Mouse (Mus musculus): ENCODE results near the gene Pnpo. TPM values are rescaled to one million over a fixed set of nuclear protein-coding genes. Genes with fewer than 3 reads are reported as not detected.

Gene Pnpo
- total and polyA plus RNA-seq, 2 experiments from 2014 or later, result 37.2 to 38.3 TPM

GRCm38 (mm10) chr11:96977606-96978400, 34.0 kb upstream of the Pnpo start:
- WGBS, result under 1% methylated on average over 45 of the region's 45 CpGs
- ATAC-seq, result peak; percentile 98
- H3K4me2 ChIP-seq (ENCODE audit: low read depth, low read length), result peak overlapping the region; percentile 87
- H3K4me1 ChIP-seq (ENCODE audit: insufficient read depth, low read length), result peaks cover 9% of the 10 kb centered on the region
- H3K27ac ChIP-seq, result peak overlapping the region; percentile 98
- no peaks in the 10 kb centered on the region for H3K36me3 ChIP-seq (ENCODE audit: insufficient read depth, low read length)
- no peaks in the 10 kb centered on the region for H3K9me3 ChIP-seq (ENCODE audit: low read length)
- peak overlapping the region; percentile 87 for H3K9ac ChIP-seq (replicated peaks; ENCODE audit: low read length)
- H3K4me3 ChIP-seq (ENCODE audit: low read length), result peak overlapping the region; percentile 64
- TF ChIP-seq CTCF (IDR thresholded peaks at IDR 0.05; ENCODE audit: low read depth), result peak; percentile 4; the same call in 1 of the 2 replicates
- DNase-seq (ENCODE audit: low spot score), result peak; percentile 100
- no peaks in the 10 kb centered on the region for H3K27me3 ChIP-seq (ENCODE audit: insufficient read depth, low read length)

DNA sequence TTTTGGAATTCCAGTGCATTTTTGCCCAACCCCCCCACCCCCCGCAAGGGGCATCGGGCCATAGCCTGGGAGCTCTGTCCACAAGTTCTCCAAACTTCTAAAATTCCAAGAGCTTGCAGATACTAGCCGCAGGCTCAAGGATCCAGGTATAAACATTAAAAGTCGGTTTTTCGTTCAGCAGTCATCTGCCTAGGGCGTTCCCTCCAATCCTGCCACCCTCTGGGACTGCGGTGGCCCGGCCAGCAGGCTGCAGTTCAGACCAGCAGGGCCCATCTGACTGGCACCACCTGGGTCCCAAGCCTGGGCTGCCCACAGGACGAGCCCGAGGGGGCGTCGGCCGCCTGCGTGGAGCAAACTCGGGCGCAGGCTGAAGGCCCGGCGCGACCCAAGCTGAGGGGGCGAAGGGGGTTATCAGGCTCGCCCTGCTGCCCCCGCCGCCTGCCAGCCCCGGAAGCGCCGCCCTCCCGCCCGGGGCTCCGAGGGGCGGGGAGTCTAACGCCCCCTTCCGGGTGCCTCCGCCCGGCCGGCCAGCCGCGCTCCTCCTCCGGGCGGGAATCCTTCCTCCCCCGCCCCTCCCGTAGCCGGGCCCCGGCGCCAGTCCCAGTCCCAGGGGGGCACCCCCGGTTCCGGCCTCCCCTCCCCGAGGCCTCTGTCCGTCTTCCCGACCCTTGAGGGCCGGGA, 33.3 kb upstream of the Pnpo start:
- Histone ChIP-seq H3K9me3 (ENCODE audit: low read length) (no peaks in the 10 kb centered on the region), H3K4me1 (ENCODE audit: insufficient read depth, low read length) (peaks cover 9% of the 10 kb centered on the region), H3K27me3 (ENCODE audit: insufficient read depth, low read length) (no peaks in the 10 kb centered on the region), H3K4me3 (ENCODE audit: low read length) (peak overlapping the region; percentile 64), H3K27ac (peak overlapping the region; percentile 98), H3K9ac (replicated peaks; ENCODE audit: low read length) (peak overlapping the region; percentile 87), H3K4me2 (ENCODE audit: low read depth, low read length) (peak overlapping the region; percentile 67), H3K36me3 (ENCODE audit: insufficient read depth, low read length) (no peaks in the 10 kb centered on the region)
- DNase-seq (ENCODE audit: low spot score), result peak; percentile 93
- peak; percentile 78 for ATAC-seq
- no peak; the same call in 1 of the 2 replicates for TF ChIP-seq CTCF (IDR thresholded peaks at IDR 0.05; ENCODE audit: low read depth)
- WGBS, result 3% methylated on average over 40 of the region's 50 CpGs

GRCm38 (mm10) chr11:96976379-96976687, 32.5 kb upstream of the Pnpo start:
- no peak for TF ChIP-seq CTCF (IDR thresholded peaks at IDR 0.05; ENCODE audit: low read depth)
- Histone ChIP-seq H3K27me3 (ENCODE audit: insufficient read depth, low read length) (no peaks in the 10 kb centered on the region), H3K27ac (peak overlapping the region; percentile 98), H3K9me3 (ENCODE audit: low read length) (no peaks in the 10 kb centered on the region), H3K4me1 (ENCODE audit: insufficient read depth, low read length) (peaks cover 9% of the 10 kb centered on the region), H3K4me3 (ENCODE audit: low read length) (peak overlapping the region; percentile 64), H3K9ac (replicated peaks; ENCODE audit: low read length) (peak overlapping the region; percentile 87; the same call in 1 of the 2 replicates), H3K4me2 (ENCODE audit: low read depth, low read length) (peak overlapping the region; percentile 67), H3K36me3 (ENCODE audit: insufficient read depth, low read length) (no peaks in the 10 kb centered on the region)
- no peak for DNase-seq (ENCODE audit: low spot score)
- ATAC-seq, result no peak
- 21% methylated on average over 3 of the region's 3 CpGs for WGBS

DNA sequence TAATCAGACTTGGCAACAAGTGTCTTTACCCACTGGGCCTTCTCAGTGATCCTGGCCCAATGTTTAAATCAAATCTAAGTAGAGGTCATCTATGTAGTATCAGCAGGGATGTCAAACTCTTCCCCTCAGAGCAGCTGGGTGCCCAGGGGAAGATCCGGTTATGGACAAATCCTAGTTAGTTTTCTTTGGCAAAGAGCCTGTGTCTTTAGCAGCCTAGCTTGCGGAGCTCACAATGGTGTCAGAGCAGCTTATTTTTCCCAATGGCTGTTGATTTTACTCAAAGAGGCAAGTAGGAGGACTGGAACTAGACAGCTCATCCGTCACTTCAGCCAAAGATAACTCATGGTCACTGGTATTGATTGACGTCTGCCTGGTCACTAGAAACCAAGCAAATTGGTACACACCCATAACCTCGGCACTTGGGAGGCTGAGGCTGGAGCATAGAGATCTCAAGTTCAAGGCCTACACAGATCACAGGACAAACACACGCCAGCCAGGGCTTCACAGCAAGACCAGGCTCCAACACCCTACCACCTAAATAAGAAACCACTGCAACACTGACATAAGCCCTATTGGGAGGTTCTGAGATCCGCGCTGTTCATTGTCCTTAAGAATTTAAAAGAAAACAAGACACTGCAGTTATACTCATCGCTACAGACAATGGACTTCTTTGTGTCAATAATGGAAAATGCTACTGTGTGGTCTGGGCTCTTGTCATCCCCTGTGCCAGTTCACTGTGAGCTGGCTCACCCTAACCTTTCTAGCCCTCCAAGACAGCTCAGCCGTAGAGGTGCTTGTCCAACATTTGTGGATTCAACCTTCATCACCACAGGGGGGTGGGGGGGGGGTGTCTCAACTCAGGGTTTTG, 32.0 kb upstream of the Pnpo start:
- peak overlapping the region; percentile 98 for H3K27ac ChIP-seq
- peaks cover 9% of the 10 kb centered on the region for H3K4me1 ChIP-seq (ENCODE audit: insufficient read depth, low read length)
- peak overlapping the region; percentile 67 for H3K4me2 ChIP-seq (ENCODE audit: low read depth, low read length)
- WGBS, result 62% methylated on average over 10 of the region's 10 CpGs
- H3K9ac ChIP-seq (replicated peaks; ENCODE audit: low read length), result 0 out of 2 replicates have a peak overlapping the region, but pooled peaks have one; percentile 87
- H3K9me3 ChIP-seq (ENCODE audit: low read length), result no peaks in the 10 kb centered on the region
- H3K36me3 ChIP-seq (ENCODE audit: insufficient read depth, low read length), result no peaks in the 10 kb centered on the region
- no peaks in the 10 kb centered on the region for H3K27me3 ChIP-seq (ENCODE audit: insufficient read depth, low read length)
- ATAC-seq (no peak), DNase-seq (ENCODE audit: low spot score) (no peak)
- peak overlapping the region; percentile 64; the same call in 1 of the 2 replicates for H3K4me3 ChIP-seq (ENCODE audit: low read length)
- no peak for TF ChIP-seq CTCF (IDR thresholded peaks at IDR 0.05; ENCODE audit: low read depth)

DNA sequence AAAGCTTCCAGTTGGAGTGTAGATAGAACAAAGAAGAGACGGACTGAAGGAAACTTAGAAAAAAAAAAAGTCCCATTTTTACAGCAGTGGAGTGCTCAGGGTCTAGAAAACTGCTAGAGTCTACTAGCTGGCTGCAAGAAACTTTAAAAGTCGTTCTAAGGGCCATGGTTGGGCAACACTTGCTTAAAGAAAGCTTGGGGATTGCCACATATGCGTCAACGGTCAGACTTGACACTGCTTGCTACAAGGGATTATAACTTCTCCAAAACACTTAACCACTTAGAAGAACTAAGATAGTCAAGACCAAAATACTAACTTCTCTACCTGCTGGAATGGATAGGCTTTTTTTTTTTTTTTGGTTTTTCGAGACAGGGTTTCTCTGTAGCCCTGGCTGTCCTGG, 31.0 kb upstream of the Pnpo start:
- Histone ChIP-seq H3K27ac (no peak overlapping the region), H3K9ac (replicated peaks; ENCODE audit: low read length) (no peak overlapping the region), H3K9me3 (ENCODE audit: low read length) (no peaks in the 10 kb centered on the region), H3K36me3 (ENCODE audit: insufficient read depth, low read length) (no peaks in the 10 kb centered on the region), H3K4me2 (ENCODE audit: low read depth, low read length) (no peak overlapping the region), H3K4me1 (ENCODE audit: insufficient read depth, low read length) (peaks cover 15% of the 10 kb centered on the region), H3K27me3 (ENCODE audit: insufficient read depth, low read length) (no peaks in the 10 kb centered on the region), H3K4me3 (ENCODE audit: low read length) (no peak overlapping the region)
- WGBS, result 85% methylated on average over 5 of the region's 5 CpGs
- DNase-seq (ENCODE audit: low spot score) (no peak), ATAC-seq (no peak)
- TF ChIP-seq CTCF (IDR thresholded peaks at IDR 0.05; ENCODE audit: low read depth), result no peak

- no peaks in the 10 kb centered on the region for H3K36me3 ChIP-seq (ENCODE audit: insufficient read depth, low read length)
- peak overlapping the region; percentile 67; the same call in 1 of the 2 replicates for H3K27ac ChIP-seq
- H3K4me3 ChIP-seq (ENCODE audit: low read length), result no peak overlapping the region
- no peak overlapping the region for H3K9ac ChIP-seq (replicated peaks; ENCODE audit: low read length)
- no peak; the same call in 1 of the 2 replicates for TF ChIP-seq CTCF (IDR thresholded peaks at IDR 0.05; ENCODE audit: low read depth)
- 50% methylated on average over 5 of the region's 5 CpGs for WGBS
- ATAC-seq (no peak), DNase-seq (ENCODE audit: low spot score) (peak; percentile 49)
- H3K9me3 ChIP-seq (ENCODE audit: low read length), result no peaks in the 10 kb centered on the region
- H3K4me2 ChIP-seq (ENCODE audit: low read depth, low read length), result no peak overlapping the region
- peaks cover 15% of the 10 kb centered on the region for H3K4me1 ChIP-seq (ENCODE audit: insufficient read depth, low read length)
- no peaks in the 10 kb centered on the region for H3K27me3 ChIP-seq (ENCODE audit: insufficient read depth, low read length)
These were observed 29.7 kb upstream of the Pnpo start for GRCm38 (mm10) chr11:96973426-96973964.

Data from hindbrain, postnatal 0 days (tissue).